Mouse (Mus musculus) hindbrain, embryonic 11.5 days (tissue): ENCODE data around the gene Fitm2. TPM values are rescaled to one million over a fixed set of nuclear protein-coding genes. Genes with fewer than 3 reads are reported as not detected.

Experiments
- polyA plus RNA-seq: library from polyadenylated mRNA; unstranded; fragments of >200 nt; fragmentation: Nextera tagmentation; extraction: Ambion mirVana; gene quantifications from 2 replicates; pipeline ENCODE4 v1.2.1, GENCODE M21; 2014

Fitm2 gene
- polyA plus RNA-seq, 1 experiment from 2014 or later: 8.0 TPM

Other genes with a start within 250 kb of the Fitm2 start
- gene Jph2, start 74.6 kb downstream of the Fitm2 start, polyA plus RNA-seq: 0.32 and 0.43 TPM in 2 replicates
- gene Oser1, start 47.9 kb downstream of the Fitm2 start, polyA plus RNA-seq: 88.7 and 92.1 TPM in 2 replicates
- gene Gdap1l1, start 34.2 kb downstream of the Fitm2 start, polyA plus RNA-seq: 47.4 and 52.9 TPM in 2 replicates
- gene R3hdml, start 19.7 kb upstream of the Fitm2 start, polyA plus RNA-seq: 0.15 TPM in 1 of 2 replicates, not detected in the other
- gene Hnf4a, start 34.2 kb upstream of the Fitm2 start, polyA plus RNA-seq: not detected in 2 replicates
- gene Ttpal, start 129.7 kb upstream of the Fitm2 start, polyA plus RNA-seq: 40.2 and 42.2 TPM in 2 replicates
- gene Serinc3, start 172.5 kb upstream of the Fitm2 start, polyA plus RNA-seq: 35.7 and 38.4 TPM in 2 replicates
- gene Pkig, start 185.8 kb upstream of the Fitm2 start, polyA plus RNA-seq: 136 and 138 TPM in 2 replicates